Mouse (Mus musculus) neural tube, embryonic 15.5 days (tissue): Measurements from ENCODE around the gene Gsap. TPM values are rescaled to one million over a fixed set of nuclear protein-coding genes. Genes with fewer than 3 reads are reported as not detected.
"Not testable (repeated sequence)": the region's sequence is repeated elsewhere in the genome, so short reads cannot be mapped to it uniquely, and the experiment has no call there.

ENCODE experiments used
- ATAC-seq: fragments of 200-750 bp; cut with Nextera tagmentation; 2 replicates; pipeline ENCODE4 v1.8.0; 2017; ENCODE audit warnings: mild to moderate bottlenecking, moderate TSS enrichment, moderate library complexity; ENCODE audit not compliant: low FRiP score
- H3K27ac ChIP-seq: fragments of 300-500 bp; sonication (generic); replicated peaks from 2 replicates; pipeline ENCODE4 v1.5.1; 2015; ENCODE audit warnings: mild to moderate bottlenecking, inconsistent platforms
- H3K27me3 ChIP-seq: fragments of 300-500 bp; sonication (generic); replicated peaks from 2 replicates; pipeline ENCODE4 v1.6.1; 2015; ENCODE audit warnings: inconsistent platforms
- H3K36me3 ChIP-seq: fragments of 300-500 bp; sonication (generic); 2 replicates; pipeline ENCODE4 v1.6.1; 2015; ENCODE audit warnings: inconsistent platforms
- H3K4me1 ChIP-seq: fragments of 300-500 bp; sonication (generic); 2 replicates; pipeline ENCODE4 v1.6.1; 2015; ENCODE audit warnings: inconsistent platforms
- H3K4me2 ChIP-seq: fragments of 300-500 bp; sonication (generic); 2 replicates; pipeline ENCODE4 v1.6.1; 2015; ENCODE audit warnings: inconsistent platforms, mild to moderate bottlenecking, moderate library complexity
- H3K4me3 ChIP-seq: fragments of 300-500 bp; sonication (generic); replicated peaks from 2 replicates; pipeline ENCODE4 v1.5.1; 2015; ENCODE audit warnings: mild to moderate bottlenecking, inconsistent platforms
- H3K9ac ChIP-seq: fragments of 300-500 bp; sonication (generic); replicated peaks from 2 replicates; pipeline ENCODE4 v1.6.1; 2015; ENCODE audit warnings: mild to moderate bottlenecking, inconsistent platforms
- H3K9me3 ChIP-seq: fragments of 300-500 bp; sonication (generic); replicated peaks from 2 replicates; pipeline ENCODE4 v1.6.1; 2016; ENCODE audit warnings: inconsistent platforms
- WGBS: fragments of 180-500 bp; shearing (Covaris S2); methylation state at CpG from one replicate; pipeline ENCODE4 v1.1.7; 2015; ENCODE audit warnings: mixed read lengths; 5-methylcytosine and 5-hydroxymethylcytosine counted together
- polyA plus RNA-seq: library from polyadenylated mRNA; unstranded; fragments of >200 nt; fragmentation: Nextera tagmentation; extraction: Ambion mirVana; gene quantifications from 2 replicates; pipeline ENCODE4 v1.2.1, GENCODE M21; 2015

Gene Gsap
- polyA plus RNA-seq, 1 experiment from 2014 or later, result 12.1 TPM

GRCm38 (mm10) chr5:21299076-21299755 lies 113.2 kb downstream of the Gsap start:
- H3K9ac ChIP-seq, result no peak overlapping the region
- no peak overlapping the region for H3K4me2 ChIP-seq
- no peaks in the 10 kb centered on the region for H3K27me3 ChIP-seq
- H3K36me3 ChIP-seq, result no peaks in the 10 kb centered on the region
- no peaks in the 10 kb centered on the region for H3K9me3 ChIP-seq
- WGBS, result 64% methylated on average over 21 of the region's 21 CpGs
- no peak overlapping the region for H3K27ac ChIP-seq
- ATAC-seq, result peak; percentile 51; the same call in 1 of the 2 replicates
- H3K4me1 ChIP-seq, result no peaks in the 10 kb centered on the region
- no peak overlapping the region for H3K4me3 ChIP-seq

- no peak overlapping the region for H3K4me2 ChIP-seq
- 88% methylated on average over 3 of the region's 3 CpGs for WGBS
- H3K27ac ChIP-seq, result no peak overlapping the region
- H3K27me3 ChIP-seq, result no peaks in the 10 kb centered on the region
- no peak overlapping the region for H3K4me3 ChIP-seq
- no peaks in the 10 kb centered on the region for H3K36me3 ChIP-seq
- no peak overlapping the region for H3K9ac ChIP-seq
- H3K4me1 ChIP-seq, result no peaks in the 10 kb centered on the region
- H3K9me3 ChIP-seq, result no peaks in the 10 kb centered on the region
- ATAC-seq, result no peak
Observed at GRCm38 (mm10) chr5:21300058-21300457, 114.0 kb downstream of the Gsap start.

DNA sequence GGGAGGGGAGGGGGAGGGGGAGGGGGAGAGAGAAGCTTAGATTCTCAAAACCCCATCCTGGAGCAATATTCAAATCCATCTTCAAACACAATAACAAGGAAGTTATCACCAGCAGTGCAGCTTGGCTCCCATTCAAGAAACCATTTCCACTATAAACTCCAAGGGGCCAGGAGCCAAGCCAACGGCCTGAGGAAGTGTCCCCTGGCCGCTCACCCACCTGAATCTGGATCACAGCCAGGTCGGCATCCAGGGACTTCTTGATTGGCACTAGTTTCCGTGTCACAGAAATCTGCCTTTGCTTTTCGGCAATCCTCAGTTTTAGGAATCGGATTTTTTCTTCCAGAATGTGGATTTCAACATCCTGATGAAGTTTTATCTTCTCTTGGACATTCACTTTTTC lies 115.0 kb downstream of the Gsap start:
- H3K4me2 ChIP-seq, result no peak overlapping the region
- ATAC-seq, result no peak
- no peaks in the 10 kb centered on the region for H3K4me1 ChIP-seq
- no peak overlapping the region for H3K27ac ChIP-seq
- H3K27me3 ChIP-seq, result no peaks in the 10 kb centered on the region
- no peaks in the 10 kb centered on the region for H3K36me3 ChIP-seq
- H3K9ac ChIP-seq, result no peak overlapping the region
- WGBS, result 75% methylated on average over 6 of the region's 6 CpGs
- no peaks in the 10 kb centered on the region for H3K9me3 ChIP-seq
- H3K4me3 ChIP-seq, result no peak overlapping the region

DNA sequence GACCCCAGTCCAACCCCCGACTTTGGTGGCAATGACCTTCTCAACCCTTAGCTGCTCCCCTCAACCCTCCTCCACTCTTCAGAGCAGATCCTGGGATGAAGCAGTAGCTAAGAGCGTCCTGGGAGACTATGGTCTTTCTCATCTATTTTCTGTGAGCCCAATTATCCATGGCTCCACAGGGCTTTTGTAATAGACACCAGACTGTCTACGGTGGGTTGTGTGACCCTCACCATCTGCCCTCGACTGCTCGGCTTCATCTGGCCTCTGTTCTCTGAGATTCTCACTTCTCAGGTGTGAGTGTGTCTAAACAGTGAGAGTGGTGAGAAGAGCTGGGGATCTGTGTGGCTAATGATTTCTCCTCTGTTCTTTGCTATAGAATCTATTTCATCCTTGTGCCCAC lies 121.1 kb downstream of the Gsap start:
- no peak overlapping the region for H3K4me3 ChIP-seq
- H3K4me1 ChIP-seq, result no peaks in the 10 kb centered on the region
- no peak overlapping the region for H3K4me2 ChIP-seq
- no peaks in the 10 kb centered on the region for H3K27me3 ChIP-seq
- H3K9me3 ChIP-seq, result no peaks in the 10 kb centered on the region
- 73% methylated on average over 5 of the region's 5 CpGs for WGBS
- H3K36me3 ChIP-seq, result no peaks in the 10 kb centered on the region
- H3K27ac ChIP-seq, result no peak overlapping the region
- no peak overlapping the region for H3K9ac ChIP-seq
- no peak for ATAC-seq

DNA sequence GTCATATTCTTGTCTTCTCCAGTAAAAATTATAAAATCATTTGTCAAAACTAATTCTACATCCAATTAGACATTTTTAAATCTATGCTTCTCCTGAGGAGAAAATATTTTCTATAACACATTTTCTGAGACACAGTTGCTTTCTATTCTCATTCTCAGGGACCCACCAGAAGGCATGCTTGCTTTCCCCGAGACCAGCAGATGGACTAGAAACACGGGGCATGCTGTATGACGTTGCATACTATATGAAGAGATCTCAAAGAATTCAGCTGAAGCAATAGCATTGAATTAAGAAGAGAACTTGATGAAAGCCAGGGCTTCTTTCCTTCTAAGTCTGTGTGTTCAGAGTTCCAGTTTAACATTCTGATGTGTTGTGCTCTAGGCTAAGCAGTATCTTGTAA lies 128.6 kb downstream of the Gsap start:
- H3K9me3 ChIP-seq, result no peaks in the 10 kb centered on the region
- no peak overlapping the region for H3K27ac ChIP-seq
- 90% methylated on average over 3 of the region's 3 CpGs for WGBS
- no peaks in the 10 kb centered on the region for H3K4me1 ChIP-seq
- no peak for ATAC-seq
- H3K36me3 ChIP-seq, result no peaks in the 10 kb centered on the region
- no peak overlapping the region for H3K9ac ChIP-seq
- no peak overlapping the region for H3K4me3 ChIP-seq
- no peaks in the 10 kb centered on the region for H3K27me3 ChIP-seq
- H3K4me2 ChIP-seq, result no peak overlapping the region

GRCm38 (mm10) chr5:21320138-21320537 lies 134.1 kb downstream of the Gsap start:
- H3K36me3 ChIP-seq, result no peaks in the 10 kb centered on the region
- H3K4me2 ChIP-seq, result no peak overlapping the region
- ATAC-seq, result no peak
- H3K27ac ChIP-seq, result no peak overlapping the region
- H3K27me3 ChIP-seq, result no peaks in the 10 kb centered on the region
- 80% methylated on average over 2 of the region's 2 CpGs for WGBS
- no peak overlapping the region for H3K9ac ChIP-seq
- no peak overlapping the region for H3K4me3 ChIP-seq
- H3K9me3 ChIP-seq, result no peaks in the 10 kb centered on the region
- H3K4me1 ChIP-seq, result no peaks in the 10 kb centered on the region

DNA sequence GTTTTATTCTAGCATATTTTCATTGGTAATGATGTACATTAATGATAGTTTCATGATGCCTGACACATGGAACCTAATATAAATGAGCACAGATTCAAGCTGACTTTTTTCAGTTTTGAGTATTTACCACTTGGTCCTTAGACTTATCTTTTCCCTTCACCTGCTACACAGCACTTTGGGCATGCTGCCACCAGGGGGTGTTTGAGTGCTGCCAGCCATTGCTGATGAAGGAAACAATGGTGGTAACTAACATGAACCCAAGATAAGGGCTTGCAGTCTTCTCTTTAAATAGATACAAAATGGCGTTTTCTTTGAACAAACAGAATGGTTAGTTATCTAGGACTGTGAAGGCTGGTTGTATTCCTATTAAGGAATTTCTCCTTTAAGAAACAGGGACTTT lies 140.4 kb downstream of the Gsap start:
- ATAC-seq, result no peak
- no peak overlapping the region for H3K9ac ChIP-seq
- no peaks in the 10 kb centered on the region for H3K9me3 ChIP-seq
- no peaks in the 10 kb centered on the region for H3K36me3 ChIP-seq
- H3K4me1 ChIP-seq, result peaks cover 8% of the 10 kb centered on the region; the same call in 1 of the 2 replicates
- no peaks in the 10 kb centered on the region for H3K27me3 ChIP-seq
- 60% methylated on average over 1 of the region's 1 CpGs for WGBS
- no peak overlapping the region for H3K4me3 ChIP-seq
- H3K4me2 ChIP-seq, result no peak overlapping the region
- H3K27ac ChIP-seq, result no peak overlapping the region

DNA sequence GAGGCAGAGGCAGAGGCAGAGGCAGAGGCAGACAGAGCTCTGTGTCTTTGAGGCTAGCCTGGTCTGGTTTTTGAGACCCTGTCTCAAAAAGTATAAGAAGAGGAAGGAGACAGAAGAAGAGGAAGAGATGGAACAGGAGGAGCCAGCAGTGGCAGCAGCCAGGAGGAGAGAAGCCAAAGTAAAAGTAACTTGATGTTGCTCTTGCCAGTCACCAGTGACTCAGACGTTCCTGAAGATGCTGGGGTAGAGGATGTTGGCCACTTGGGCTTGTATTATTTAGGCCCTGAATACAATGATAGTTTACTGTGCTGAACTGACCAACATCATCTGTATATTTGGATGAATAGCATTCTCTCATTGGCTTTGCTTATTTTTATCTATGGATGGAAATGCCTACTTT lies 142.5 kb downstream of the Gsap start:
- Histone ChIP-seq H3K4me3 (no peak overlapping the region), H3K9me3 (no peaks in the 10 kb centered on the region), H3K27ac (no peak overlapping the region), H3K4me1 (peaks cover 8% of the 10 kb centered on the region; the same call in 1 of the 2 replicates), H3K36me3 (no peaks in the 10 kb centered on the region), H3K27me3 (no peaks in the 10 kb centered on the region), H3K4me2 (no peak overlapping the region), H3K9ac (no peak overlapping the region)
- no peak for ATAC-seq
- 81% methylated on average over 1 of the region's 1 CpGs for WGBS

DNA sequence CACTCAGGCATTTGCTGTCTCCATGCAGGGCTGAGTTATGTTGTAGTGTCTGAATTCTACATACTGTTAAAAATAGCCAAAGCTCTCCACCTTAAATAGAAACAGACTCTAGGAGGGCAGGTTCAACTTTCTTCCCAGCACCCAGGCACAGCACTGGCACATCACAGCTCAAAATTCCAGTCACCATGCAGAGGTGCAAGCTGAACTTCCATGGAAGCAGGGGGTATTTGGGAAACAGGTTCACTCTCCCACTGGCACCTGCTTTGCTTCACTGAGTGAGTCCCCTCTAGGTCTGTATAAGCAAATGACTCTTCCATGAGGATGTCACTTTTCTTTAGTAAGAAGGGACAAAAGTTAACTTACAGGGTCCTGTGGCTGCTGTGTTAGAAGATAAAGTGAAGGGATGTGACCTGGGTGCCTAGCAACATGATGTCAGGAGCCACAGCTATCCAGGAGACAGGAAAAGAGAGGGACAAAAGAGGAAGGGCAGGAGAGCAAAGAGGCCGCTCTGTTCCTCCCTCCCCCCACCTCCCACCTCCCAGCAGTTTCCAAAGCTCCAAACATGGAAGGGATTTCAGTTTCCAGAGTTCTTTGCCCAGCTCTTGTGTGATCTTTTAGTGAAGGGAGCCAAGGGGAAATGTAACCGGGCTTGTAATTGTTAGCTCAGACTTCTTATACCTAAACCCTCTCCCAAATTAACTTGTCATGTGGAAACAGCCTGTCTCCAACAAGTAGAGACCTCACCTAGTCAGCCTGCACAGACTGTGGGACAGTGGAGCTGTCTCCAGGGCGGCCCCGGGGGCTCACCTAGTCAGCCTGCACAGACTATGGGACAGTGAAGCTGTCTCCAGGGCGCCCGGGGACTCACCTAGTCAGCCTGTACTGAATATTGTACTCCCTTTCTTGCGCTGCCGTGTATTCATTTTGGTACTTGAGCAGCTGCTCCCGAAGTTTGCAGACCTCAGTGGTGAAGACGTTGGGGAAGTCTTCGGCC lies 143.9 kb downstream of the Gsap start:
- Histone ChIP-seq H3K27ac (0 out of 2 replicates have a peak overlapping the region, but pooled peaks have one; percentile 23), H3K9me3 (no peaks in the 10 kb centered on the region), H3K4me1 (peaks cover 8% of the 10 kb centered on the region; the same call in 1 of the 2 replicates), H3K36me3 (no peaks in the 10 kb centered on the region), H3K27me3 (no peaks in the 10 kb centered on the region), H3K4me2 (no peak overlapping the region), H3K9ac (no peak overlapping the region), H3K4me3 (no peak overlapping the region)
- no peak for ATAC-seq
- 51% methylated on average over 11 of the region's 11 CpGs for whole genome bisulfite sequencing

- WGBS, result 76% methylated on average over 5 of the region's 5 CpGs
- no peak overlapping the region for H3K4me3 ChIP-seq
- no peak overlapping the region for H3K4me2 ChIP-seq
- no peaks in the 10 kb centered on the region for H3K27me3 ChIP-seq
- H3K9me3 ChIP-seq, result no peaks in the 10 kb centered on the region
- no peak for ATAC-seq
- H3K36me3 ChIP-seq, result no peaks in the 10 kb centered on the region
- peaks cover 8% of the 10 kb centered on the region; the same call in 1 of the 2 replicates for H3K4me1 ChIP-seq
- no peak overlapping the region for H3K9ac ChIP-seq
- H3K27ac ChIP-seq, result no peak overlapping the region
Observed at GRCm38 (mm10) chr5:21331656-21332055, 145.6 kb downstream of the Gsap start.

- Histone ChIP-seq H3K27me3 (no peaks in the 10 kb centered on the region), H3K4me2 (no peak overlapping the region), H3K36me3 (no peaks in the 10 kb centered on the region), H3K9ac (no peak overlapping the region), H3K4me1 (peaks cover 8% of the 10 kb centered on the region; the same call in 1 of the 2 replicates), H3K9me3 (no peaks in the 10 kb centered on the region), H3K27ac (no peak overlapping the region), H3K4me3 (no peak overlapping the region)
- 86% methylated on average over 1 of the region's 1 CpGs for WGBS
- ATAC-seq, result no peak
Observed at GRCm38 (mm10) chr5:21332119-21332518, 146.1 kb downstream of the Gsap start.

- H3K4me3 ChIP-seq, ATAC-seq, H3K27ac ChIP-seq, H3K4me1 ChIP-seq, H3K9ac ChIP-seq, H3K27me3 ChIP-seq, H3K4me2 ChIP-seq, H3K9me3 ChIP-seq, H3K36me3 ChIP-seq: not testable (repeated sequence)
Observed at GRCm38 (mm10) chr5:21342265-21342664, 156.2 kb downstream of the Gsap start.
